Mouse (Mus musculus) limb, embryonic 14.5 days (tissue): ENCODE results near the gene Rbp1. TPM values are rescaled to one million over a fixed set of nuclear protein-coding genes. Genes with fewer than 3 reads are reported as not detected.

Experiments
- ATAC-seq: fragments of 200-750 bp; cut with Nextera tagmentation; 2 replicates; pipeline ENCODE4 v1.8.0; 2017; ENCODE audit warnings: low read depth, moderate number of reproducible peaks, moderate TSS enrichment; ENCODE audit not compliant: low FRiP score
- DNase-seq: peaks from one replicate; pipeline ENCODE4 v3.0.0-alpha.2; 2015; ENCODE audit warnings: low spot score
- H3K27ac ChIP-seq: fragments of 300-500 bp; sonication (generic); replicated peaks from 2 replicates; pipeline ENCODE4 v1.5.1; 2014; ENCODE audit warnings: low read depth, mild to moderate bottlenecking, low read length, moderate library complexity, mixed read lengths
- H3K27me3 ChIP-seq: fragments of 300-500 bp; sonication (generic); 2 replicates; pipeline ENCODE4 v1.6.1; 2014; ENCODE audit warnings: low read length, mixed read lengths; ENCODE audit not compliant: control insufficient read depth, insufficient read depth
- H3K36me3 ChIP-seq: fragments of 300-500 bp; sonication (generic); 2 replicates; pipeline ENCODE4 v1.6.1; 2014; ENCODE audit warnings: mild to moderate bottlenecking, low read length, moderate library complexity, mixed read lengths; ENCODE audit not compliant: control insufficient read depth, insufficient read depth
- H3K4me1 ChIP-seq: fragments of 300-500 bp; sonication (generic); 2 replicates; pipeline ENCODE4 v1.6.1; 2014; ENCODE audit warnings: antibody characterized with exemption, low read length, mixed read lengths; ENCODE audit not compliant: control insufficient read depth, insufficient read depth
- H3K4me2 ChIP-seq: fragments of 300-500 bp; sonication (generic); replicated peaks from 2 replicates; pipeline ENCODE4 v1.6.1; 2014; ENCODE audit warnings: low read depth, mild to moderate bottlenecking, low read length, moderate library complexity; ENCODE audit not compliant: severe bottlenecking
- H3K4me3 ChIP-seq: fragments of 300-500 bp; sonication (generic); replicated peaks from 2 replicates; pipeline ENCODE4 v1.5.1; 2014; ENCODE audit warnings: low read length
- H3K9ac ChIP-seq: fragments of 300-500 bp; sonication (generic); 2 replicates; pipeline ENCODE4 v1.6.1; 2014; ENCODE audit warnings: mild to moderate bottlenecking, low read depth, low read length, moderate library complexity; ENCODE audit not compliant: severe bottlenecking
- H3K9me3 ChIP-seq: fragments of 300-500 bp; sonication (generic); 2 replicates; pipeline ENCODE4 v1.6.1; 2016; ENCODE audit warnings: low read length; ENCODE audit not compliant: control insufficient read depth
- POLR2A ChIP-seq: fragments of 200-500 bp; IDR thresholded peaks from 2 replicates; pipeline ENCODE4 v1.8.0; 2012; ENCODE audit warnings: inconsistent platforms, mild to moderate bottlenecking, moderate library complexity, borderline replicate concordance; ENCODE audit not compliant: insufficient read depth, insufficient read length; ENCODE audit errors: extremely low read depth
- WGBS: fragments of 180-500 bp; shearing (Covaris S2); extraction: QIAGEN DNeasy Blood & Tissue Kit; methylation state at CpG from one replicate; pipeline ENCODE4 v1.1.7; 2014; 5-methylcytosine and 5-hydroxymethylcytosine counted together
- polyA plus RNA-seq, 2 experiments: library from polyadenylated mRNA; depleted of rRNA in 1 of 2; stranded (reverse) in 1 of 2; unstranded in 1 of 2; fragments of >200 nt; fragmentation: Nextera tagmentation in 1 of 2; extraction: Ambion mirVana in 1 of 2; gene quantifications; 2 replicates each; pipeline versions ENCODE4 v1.2.1 to v1.2.3; 2012 to 2014

Rbp1 gene
- polyA plus RNA-seq, 2 experiments = 47.5 to 49.9 TPM

GRCm38 (mm10) chr9:98424291-98424690 lies 1.5 kb downstream of the Rbp1 start:
- H3K9ac ChIP-seq = peak overlapping the region; percentile 74
- 6% methylated on average over 8 of the region's 8 CpGs for WGBS
- H3K36me3 ChIP-seq = no peaks in the 10 kb centered on the region
- H3K27ac ChIP-seq = no peak overlapping the region
- H3K27me3 ChIP-seq = no peaks in the 10 kb centered on the region
- H3K4me3 ChIP-seq = peak overlapping the region; percentile 60
- DNase-seq (no peak), ATAC-seq (no peak)
- peaks cover 23% of the 10 kb centered on the region for H3K4me1 ChIP-seq
- TF ChIP-seq POLR2A = no peak
- H3K9me3 ChIP-seq = no peaks in the 10 kb centered on the region
- peak overlapping the region; percentile 79 for H3K4me2 ChIP-seq

- H3K9me3 ChIP-seq = no peaks in the 10 kb centered on the region
- peaks cover 27% of the 10 kb centered on the region for H3K4me1 ChIP-seq
- no peak for TF ChIP-seq POLR2A
- H3K4me2 ChIP-seq = peak overlapping the region; percentile 79
- no peaks in the 10 kb centered on the region for H3K36me3 ChIP-seq
- no peaks in the 10 kb centered on the region for H3K27me3 ChIP-seq
- DNase-seq (peak; percentile 38), ATAC-seq (peak; percentile 74)
- peak overlapping the region; percentile 74 for H3K9ac ChIP-seq
- peak overlapping the region; percentile 60 for H3K4me3 ChIP-seq
- 1% methylated on average over 29 of the region's 42 CpGs for WGBS
- H3K27ac ChIP-seq = 0 out of 2 replicates have a peak overlapping the region, but pooled peaks have one; percentile 9
Measured at GRCm38 (mm10) chr9:98424725-98425210, 2.0 kb downstream of the Rbp1 start.

- Histone ChIP-seq H3K4me1 (peaks cover 33% of the 10 kb centered on the region), H3K27me3 (no peaks in the 10 kb centered on the region), H3K27ac (no peak overlapping the region), H3K9me3 (no peaks in the 10 kb centered on the region), H3K9ac (peak overlapping the region; percentile 74), H3K36me3 (no peaks in the 10 kb centered on the region), H3K4me3 (peak overlapping the region; percentile 60), H3K4me2 (peak overlapping the region; percentile 79)
- TF ChIP-seq POLR2A = no peak
- 11% methylated on average over 19 of the region's 19 CpGs for WGBS
- DNase-seq = no peak
- 0 out of 2 replicates have a peak, but pooled peaks have one; percentile 4 for ATAC-seq
Measured at GRCm38 (mm10) chr9:98425351-98425880, 2.7 kb downstream of the Rbp1 start.

GRCm38 (mm10) chr9:98427906-98428517 lies 5.3 kb downstream of the Rbp1 start:
- H3K27me3 ChIP-seq = no peaks in the 10 kb centered on the region
- DNase-seq = no peak
- 81% methylated on average over 4 of the region's 4 CpGs for WGBS
- H3K9me3 ChIP-seq = no peaks in the 10 kb centered on the region
- no peak for ATAC-seq
- H3K36me3 ChIP-seq = no peaks in the 10 kb centered on the region
- H3K4me2 ChIP-seq = no peak overlapping the region; the same call in 1 of the 2 replicates
- H3K27ac ChIP-seq = no peak overlapping the region
- no peak overlapping the region for H3K4me3 ChIP-seq
- no peak overlapping the region for H3K9ac ChIP-seq
- TF ChIP-seq POLR2A = no peak
- peaks cover 40% of the 10 kb centered on the region for H3K4me1 ChIP-seq

GRCm38 (mm10) chr9:98428783-98429182 lies 6.0 kb downstream of the Rbp1 start:
- Histone ChIP-seq H3K9me3 (no peaks in the 10 kb centered on the region), H3K27ac (no peak overlapping the region), H3K4me3 (no peak overlapping the region), H3K36me3 (no peaks in the 10 kb centered on the region), H3K9ac (no peak overlapping the region), H3K27me3 (no peaks in the 10 kb centered on the region), H3K4me2 (no peak overlapping the region), H3K4me1 (peaks cover 38% of the 10 kb centered on the region)
- ATAC-seq (no peak), DNase-seq (no peak)
- WGBS = 71% methylated on average over 8 of the region's 8 CpGs
- TF ChIP-seq POLR2A = no peak
